Mouse (Mus musculus) G1E (cell line): ENCODE measurements around the gene Dmrtc2.

ENCODE experiments used
- CTCF ChIP-seq: IDR thresholded peaks from 2 replicates; pipeline ENCODE4 v1.5.1; 2012; ENCODE audit warnings: low read depth, low read length, inconsistent platforms, mixed read lengths
- GATA1 ChIP-seq: IDR thresholded peaks from 2 replicates; pipeline ENCODE4 v1.6.1; 2012; ENCODE audit warnings: borderline replicate concordance, low read length, inconsistent platforms, mixed read lengths
- GATA2 ChIP-seq: IDR thresholded peaks from 2 replicates; pipeline ENCODE4 v1.6.1; 2012; ENCODE audit warnings: low read depth, low read length, inconsistent platforms, borderline replicate concordance

GRCm38 (mm10) chr7:24901842-24902241 lies 32.0 kb downstream of the Dmrtc2 start:
- TF ChIP-seq CTCF: no peak
- TF ChIP-seq GATA1: no peak
- TF ChIP-seq GATA2: no peak
